Mouse (Mus musculus): ENCODE data around the gene Blvrb.

- TF ChIP-seq CTCF (IDR thresholded peaks at IDR 0.05; ENCODE audit: insufficient read depth, low read depth, low read length) (no peak), POLR2A (IDR thresholded peaks at IDR 0.05; ENCODE audit: insufficient read depth, low read depth, low read length) (no peak)
These were observed 51.3 kb downstream of the Blvrb start, which contains the start of gene Prx for GRCm38 (mm10) chr7:27499036-27499435.

All from olfactory bulb, adult 2 months (tissue).